Mouse (Mus musculus): Measurements from ENCODE around the gene Hyal2.
A peak's percentile ranks its signal among the peaks of the same experiment; 100 is the strongest.
"Not testable (repeated sequence)": the region's sequence is repeated elsewhere in the genome, so short reads cannot be mapped to it uniquely, and the experiment has no call there.

The Hyal2 gene

DNA sequence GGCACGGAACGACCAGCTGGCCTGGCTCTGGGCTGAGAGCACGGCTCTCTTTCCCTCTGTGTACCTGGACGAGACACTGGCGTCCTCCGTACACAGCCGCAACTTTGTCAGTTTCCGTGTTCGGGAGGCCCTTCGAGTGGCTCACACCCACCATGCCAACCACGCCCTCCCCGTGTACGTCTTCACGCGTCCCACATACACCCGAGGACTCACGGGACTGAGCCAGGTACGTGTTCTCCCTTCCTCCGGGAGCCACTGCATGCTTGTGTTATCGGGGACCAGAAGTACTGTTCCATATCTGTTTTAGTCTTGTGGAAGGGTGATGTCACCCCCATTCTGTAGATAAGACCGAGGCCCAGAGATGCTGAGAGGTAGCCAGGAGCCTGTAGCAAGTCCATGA, 3.1 kb downstream of the Hyal2 start:
- DNase-seq, result no peak

DNA sequence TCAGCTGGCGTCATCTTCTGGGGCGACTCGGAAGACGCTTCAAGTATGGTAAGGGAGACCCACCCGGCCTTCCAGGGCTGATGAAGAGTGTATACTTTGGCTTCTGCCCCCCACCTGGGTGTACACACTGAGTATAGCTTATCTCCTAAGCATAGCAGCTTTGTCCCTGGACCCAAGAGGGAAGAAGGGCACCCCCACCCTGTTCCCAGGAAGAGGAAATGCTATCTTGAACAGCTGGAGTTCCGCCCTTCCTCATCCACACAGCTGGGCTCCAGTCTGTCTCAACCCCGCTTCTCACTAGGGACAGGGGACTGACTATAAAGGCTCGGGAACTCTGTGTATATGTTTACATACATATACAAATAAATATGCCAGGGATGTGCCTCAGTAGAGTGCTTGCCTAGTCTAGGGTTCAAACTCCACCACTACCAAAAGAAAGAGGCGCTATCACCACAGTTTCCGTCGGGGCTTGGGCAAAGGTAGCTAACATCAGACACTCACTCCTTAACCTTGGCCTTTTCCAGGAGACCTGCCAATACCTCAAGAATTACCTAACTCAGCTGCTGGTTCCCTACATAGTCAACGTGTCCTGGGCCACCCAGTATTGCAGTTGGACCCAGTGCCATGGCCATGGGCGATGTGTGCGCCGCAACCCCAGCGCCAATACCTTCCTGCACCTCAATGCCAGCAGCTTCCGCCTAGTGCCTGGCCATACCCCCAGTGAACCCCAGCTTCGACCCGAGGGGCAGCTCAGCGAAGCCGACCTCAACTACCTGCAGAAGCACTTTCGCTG, 4.0 kb downstream of the Hyal2 start:
- DNase-seq, result peak; percentile 71

DNA sequence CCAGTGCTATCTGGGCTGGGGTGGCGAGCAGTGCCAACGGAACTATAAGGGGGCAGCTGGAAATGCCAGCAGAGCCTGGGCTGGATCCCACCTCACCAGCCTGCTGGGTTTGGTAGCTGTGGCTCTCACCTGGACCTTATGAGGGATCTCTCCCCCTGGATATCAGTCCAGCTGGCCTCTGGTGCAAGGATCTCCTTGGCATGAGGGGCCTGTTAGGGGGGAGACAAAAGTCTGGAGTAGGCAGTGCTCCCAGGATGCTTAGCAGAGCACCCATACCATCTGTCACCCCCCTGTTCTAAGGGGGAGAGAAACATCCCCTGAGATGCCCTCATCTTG, 4.5 kb downstream of the Hyal2 start:
- DNase-seq, result no peak

DNA sequence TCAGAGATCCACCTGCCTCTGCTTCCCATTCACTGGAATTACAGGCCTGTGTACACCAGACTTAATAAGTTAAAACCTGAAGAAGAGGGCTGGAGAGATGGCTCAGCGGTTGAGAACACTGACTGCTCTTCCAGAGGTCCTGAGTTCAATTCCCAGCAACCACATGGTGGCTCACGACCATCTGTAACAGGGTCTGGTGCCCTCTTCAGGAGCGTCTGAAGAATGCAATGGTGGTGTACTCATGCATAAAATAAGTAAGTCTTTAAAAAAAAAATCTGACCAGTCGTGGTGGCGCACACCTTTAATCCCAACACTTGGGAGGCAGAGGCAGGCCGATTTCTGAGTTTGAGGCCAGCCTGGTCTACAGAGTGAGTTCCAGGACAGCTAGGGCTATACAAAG, 6.0 kb downstream of the Hyal2 start:
- not testable (repeated sequence) for DNase-seq

DNA sequence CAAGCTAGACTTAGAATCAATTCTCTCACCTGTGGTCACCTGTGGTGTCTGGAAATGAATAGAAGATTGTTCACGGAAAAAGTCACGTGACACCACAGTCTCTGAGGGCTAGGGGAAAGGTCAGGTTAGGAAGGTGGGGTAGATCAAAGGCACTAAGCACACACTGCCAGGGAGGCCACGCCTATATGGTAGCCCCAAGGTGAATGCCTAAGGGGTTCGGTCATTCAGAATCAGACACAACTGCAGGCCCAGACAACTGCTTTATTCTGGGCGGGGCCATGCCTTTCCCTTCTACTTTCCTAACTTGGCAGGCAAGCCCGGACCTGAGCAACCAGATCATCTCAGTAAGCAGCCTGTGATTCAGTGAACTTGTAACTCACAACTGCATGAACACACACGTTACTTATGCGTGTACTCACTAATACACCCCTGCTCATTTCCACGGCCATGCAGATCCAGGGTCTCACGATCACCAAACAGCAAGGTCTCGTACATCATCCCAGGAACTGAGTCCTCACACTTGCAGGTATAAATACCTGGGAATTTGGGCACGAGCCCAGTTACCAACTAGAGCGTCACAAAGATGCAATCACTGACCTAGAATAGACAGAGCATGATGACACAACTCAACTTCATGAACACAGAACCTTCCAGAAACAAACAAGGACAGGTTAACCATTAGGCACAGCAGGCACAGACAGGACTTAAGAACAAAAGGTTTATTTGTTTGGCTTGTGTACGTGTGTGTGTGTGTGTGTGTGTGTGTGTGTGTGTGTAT, 8.0 kb downstream of the Hyal2 start:
- no peak for DNase-seq

DNA sequence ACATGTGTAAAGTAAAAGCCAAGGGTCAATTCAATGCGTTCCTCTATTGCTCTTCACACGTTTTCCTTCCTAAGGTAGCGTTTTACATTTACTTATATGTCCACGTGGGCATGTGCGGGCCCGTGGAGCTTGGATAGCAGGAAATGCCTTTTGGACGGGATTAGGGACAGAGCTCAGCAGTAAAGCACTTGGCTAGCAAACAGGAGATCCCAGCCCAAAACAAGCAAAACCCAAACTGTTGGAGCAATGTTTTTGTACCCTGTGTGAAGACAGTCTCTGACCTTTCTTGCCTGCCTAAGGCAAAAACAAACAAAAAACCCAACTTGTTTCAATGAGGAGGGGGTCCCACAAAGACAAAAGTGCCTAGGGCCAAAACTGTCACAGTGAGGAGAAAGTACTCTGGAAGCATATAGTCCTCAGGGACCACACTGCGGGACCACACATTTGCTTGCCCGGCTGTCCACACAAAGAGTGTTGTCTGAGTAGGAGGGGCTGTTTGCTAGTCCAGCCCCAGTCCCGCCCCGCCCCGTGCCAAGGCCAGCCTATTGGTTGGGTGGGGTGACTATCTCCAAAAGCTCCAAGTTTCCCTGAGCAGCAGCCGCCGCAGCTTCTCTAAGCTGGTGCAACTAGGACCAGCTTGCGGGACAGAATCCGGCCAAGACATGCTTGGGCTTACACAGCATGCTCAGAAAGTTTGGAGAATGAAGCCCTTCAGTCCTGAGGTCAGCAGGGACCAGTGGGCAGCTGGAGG, 8.8 kb downstream of the Hyal2 start, which contains the start of gene Hyal1:
Gene Hyal1 (plus strand): TSS at position 571 of the 751 bp plus-strand sequence.
- DNase-seq, result peak; percentile 91

DNA sequence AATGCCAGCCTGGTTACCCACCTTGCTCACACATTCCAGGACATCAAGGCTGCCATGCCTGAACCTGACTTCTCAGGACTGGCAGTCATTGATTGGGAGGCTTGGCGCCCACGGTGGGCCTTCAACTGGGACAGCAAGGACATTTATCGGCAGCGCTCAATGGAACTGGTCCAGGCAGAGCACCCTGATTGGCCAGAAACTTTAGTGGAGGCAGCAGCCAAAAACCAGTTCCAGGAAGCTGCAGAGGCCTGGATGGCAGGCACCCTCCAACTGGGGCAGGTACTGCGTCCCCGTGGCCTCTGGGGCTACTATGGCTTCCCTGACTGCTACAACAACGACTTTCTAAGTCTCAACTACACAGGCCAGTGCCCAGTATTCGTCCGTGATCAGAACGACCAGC, 10.1 kb downstream of the Hyal2 start:
- DNase-seq, result no peak

DNA sequence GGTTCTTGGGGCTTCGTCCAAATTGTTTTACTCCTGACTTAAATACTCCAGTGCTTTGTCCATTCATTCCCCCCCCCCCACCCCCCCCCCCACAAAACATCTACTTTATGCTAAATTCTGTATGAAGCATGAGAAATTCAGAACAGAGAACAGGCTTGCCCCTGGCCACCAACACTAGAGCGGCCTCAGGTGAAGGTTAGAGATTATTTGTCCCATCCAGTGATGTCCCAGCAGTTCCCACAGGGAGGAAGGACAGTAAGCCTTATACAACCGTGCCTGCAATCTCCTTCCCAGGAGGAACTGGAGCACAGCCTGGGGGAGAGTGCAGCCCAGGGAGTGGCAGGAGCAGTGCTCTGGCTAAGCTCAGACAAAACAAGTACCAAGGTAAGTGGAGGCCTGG, 10.8 kb downstream of the Hyal2 start, which contains the start of gene Naa80:
Gene Naa80 (plus strand): TSS at position 301 of the 400 bp plus-strand sequence.
- no peak for DNase-seq

DNA sequence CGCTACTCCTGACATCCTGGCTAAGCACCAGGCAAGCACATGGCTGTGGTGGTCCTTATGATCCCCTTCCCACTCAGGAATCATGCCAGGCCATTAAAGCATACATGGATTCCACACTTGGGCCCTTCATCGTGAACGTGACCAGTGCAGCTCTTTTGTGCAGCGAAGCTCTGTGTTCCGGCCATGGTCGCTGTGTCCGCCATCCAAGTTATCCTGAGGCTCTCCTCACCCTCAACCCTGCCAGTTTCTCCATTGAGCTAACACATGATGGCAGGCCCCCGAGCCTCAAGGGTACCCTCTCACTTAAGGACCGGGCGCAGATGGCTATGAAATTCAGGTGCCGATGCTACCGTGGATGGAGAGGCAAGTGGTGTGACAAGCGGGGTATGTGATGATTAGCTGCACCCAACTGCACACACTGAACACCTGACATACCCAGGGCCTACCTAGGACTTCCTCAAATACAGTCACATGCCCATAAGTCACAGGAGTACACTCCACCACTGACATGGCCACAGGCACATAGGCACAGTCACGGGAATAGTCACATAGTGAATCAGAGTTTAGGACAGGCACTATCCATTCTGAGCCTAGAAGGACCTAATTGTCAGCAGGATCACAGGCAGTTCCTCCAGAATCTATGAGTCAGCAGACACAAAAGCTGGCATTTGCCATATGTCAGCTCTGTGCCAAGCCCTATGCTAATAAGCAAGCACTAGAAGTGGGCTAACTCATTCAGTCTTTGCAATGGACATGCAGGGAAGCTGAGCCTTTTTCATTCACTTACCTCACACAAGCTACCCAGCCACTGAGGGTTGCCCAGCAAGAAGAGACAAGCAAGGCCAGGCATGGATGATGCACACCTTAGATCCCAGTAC, 11.5 kb downstream of the Hyal2 start:
- DNase-seq, result no peak

DNA sequence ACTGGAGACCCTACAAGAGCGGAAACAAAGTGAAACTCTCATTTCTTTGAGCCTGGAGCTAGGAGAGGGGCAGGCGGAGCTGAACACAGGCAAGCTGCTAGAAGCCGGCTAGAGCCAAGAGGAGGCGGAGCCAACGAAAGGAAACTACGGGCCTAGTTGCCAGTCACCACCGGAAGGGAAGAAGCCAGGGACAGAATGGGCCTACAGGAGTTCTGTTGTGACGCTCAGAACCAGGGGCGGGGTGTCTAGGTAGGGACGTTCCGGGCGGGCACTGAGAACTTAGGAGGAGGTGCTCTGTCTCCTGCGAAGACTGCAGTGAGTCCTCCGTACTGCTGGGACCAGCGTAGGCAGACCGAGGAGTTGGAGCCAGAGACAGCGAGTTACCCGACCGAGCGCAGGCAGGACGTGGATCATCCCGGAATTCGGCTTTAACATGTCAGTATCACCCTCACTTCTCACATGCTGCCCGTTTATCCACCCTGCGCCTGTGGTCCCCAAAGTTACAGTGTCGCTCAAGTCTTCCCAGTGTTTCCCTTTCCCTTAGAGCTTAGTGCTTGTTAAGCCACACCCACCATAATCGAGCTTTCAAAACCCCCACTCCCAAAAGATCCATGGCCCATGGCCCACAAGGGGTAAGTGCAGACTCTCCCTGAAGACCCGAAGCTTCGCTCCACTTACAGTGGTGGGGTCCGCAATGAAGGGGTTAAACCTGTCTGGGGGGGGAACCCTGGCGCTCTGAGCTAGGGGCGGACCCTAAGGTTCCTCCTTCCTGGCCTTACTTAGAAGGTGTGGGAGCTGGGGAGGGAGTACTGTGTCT, 13.0 kb downstream of the Hyal2 start, which contains the start of gene Hyal3:
Gene Hyal3 (plus strand): TSS at position 318 of the 817 bp plus-strand sequence.
- DNase-seq, result peak; percentile 97

DNA sequence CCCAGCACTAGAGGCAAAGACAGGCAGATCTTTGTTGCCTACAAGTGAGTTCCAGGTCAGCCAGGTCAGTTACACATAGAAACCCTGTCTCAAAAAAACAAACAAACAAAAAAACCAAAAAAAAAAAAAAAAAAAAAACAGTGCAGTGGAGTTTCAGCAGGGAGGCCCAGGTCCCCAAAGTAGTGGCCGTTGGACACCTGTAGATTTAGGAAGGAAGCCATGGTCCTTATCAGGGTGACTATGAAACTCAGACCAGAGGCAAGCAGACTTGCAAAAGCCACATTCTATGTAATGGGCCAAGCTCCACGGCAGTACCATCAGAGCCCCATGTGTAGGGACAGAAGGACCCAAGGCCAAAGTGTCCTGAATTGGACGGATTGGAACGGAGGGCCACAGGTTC, 13.8 kb downstream of the Hyal2 start:
- DNase-seq, result no peak

DNA sequence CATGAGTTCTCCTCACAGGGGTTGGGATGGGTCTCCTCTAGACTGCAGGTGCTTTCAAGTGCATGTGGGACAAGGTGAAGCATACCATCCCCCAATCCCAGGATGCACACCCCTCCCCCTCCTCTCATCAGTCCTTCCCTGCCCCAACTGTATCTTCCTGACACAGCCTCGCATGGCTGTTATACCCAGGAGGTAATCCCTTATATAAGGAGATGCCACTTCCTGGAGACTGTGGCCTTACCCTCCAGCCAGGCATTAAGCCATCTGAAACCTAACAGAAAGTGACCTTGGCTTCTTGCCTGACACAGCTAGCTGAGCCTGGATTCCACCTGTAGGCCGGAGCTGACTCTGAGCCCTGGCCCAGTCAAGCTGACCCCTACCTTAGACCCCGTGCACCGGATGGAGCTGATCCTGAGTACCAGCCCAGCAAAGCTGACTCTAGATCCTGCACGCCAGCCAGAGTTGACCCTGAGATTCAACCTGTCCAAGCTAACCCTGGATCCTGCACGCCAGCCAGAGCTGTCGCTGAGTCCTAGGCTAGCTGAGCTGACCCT, 14.8 kb downstream of the Hyal2 start:
- DNase-seq, result no peak

DNA sequence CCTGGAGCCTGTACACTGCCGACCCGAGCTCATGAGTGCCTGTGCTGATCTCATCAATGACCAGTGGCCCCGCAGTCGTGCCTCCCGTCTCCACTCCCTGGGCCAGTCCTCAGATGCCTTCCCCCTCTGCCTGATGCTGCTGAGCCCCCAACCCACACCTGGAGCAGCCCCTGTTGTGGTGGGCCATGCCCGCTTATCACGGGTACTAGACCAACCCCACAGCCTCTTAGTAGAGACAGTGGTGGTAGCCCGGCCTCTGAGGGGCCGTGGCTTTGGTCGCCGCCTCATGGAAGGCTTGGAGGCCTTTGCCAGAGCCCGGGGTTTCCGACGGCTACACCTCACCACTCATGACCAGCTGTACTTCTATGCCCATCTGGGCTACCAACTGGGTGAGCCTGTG, 15.4 kb downstream of the Hyal2 start:
- DNase-seq, result no peak

DNA sequence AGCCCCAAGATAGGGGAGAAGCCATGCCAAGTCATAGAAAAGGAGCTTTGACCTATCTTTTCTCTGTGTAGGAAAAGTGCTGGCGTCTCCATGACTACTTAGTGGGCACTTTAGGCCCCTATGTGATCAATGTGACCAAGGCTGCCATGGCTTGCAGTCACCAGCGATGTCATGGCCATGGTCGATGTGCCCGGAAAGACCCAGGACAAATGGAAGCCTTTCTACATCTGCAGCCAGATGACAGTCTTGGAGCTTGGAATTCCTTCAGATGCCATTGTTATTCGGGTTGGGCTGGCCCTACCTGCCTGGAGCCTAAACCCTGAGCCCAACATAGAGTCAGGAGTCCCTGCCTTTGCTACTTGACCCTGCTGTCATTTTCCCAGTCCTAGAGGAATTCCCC, 18.8 kb downstream of the Hyal2 start:
- DNase-seq, result no peak

DNA sequence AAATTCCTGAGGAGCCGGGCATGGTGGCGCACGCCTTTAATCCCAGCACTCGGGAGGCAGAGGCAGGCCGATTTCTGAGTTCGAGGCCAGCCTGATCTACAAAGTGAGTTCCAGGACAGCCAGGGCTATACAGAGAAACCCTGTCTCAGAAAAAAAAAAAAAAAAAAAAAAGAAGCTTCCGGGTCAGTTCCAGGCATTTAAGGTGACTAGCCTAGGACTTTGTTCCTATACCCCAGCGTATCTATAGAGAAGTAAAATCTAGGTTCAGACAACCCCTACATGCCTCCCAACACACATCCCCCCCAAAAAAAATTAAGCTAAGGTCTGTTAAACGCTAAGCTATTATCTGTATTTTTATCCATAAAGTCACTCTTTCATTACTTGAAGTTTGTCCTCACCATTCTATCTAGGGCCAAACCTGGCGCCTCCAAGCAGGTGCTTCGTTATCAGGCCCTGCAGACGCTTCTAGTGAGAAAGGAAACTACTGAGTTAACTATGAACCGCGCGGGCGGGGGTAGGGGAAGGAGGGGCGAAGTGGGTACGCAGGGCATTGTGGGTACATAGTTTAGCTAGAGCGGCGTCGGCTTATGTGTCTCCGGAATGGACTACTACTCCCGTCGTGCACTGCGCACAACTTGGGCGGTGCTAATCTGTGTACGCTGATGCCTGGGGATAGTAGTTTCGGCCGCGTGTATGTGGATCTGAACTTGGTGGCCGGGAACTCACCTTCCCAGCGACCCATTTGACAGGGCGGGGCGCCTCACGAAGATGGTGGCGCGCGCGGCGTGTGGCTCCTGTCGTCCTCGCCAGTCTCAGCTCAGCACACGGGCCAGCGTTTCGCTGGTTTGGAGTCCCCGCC, 19.5 kb downstream of the Hyal2 start, which contains the start of gene Ifrd2:
Gene Ifrd2 (plus strand): TSS at position 669 of the 859 bp plus-strand sequence.
- DNase-seq, result peak; percentile 100

DNA sequence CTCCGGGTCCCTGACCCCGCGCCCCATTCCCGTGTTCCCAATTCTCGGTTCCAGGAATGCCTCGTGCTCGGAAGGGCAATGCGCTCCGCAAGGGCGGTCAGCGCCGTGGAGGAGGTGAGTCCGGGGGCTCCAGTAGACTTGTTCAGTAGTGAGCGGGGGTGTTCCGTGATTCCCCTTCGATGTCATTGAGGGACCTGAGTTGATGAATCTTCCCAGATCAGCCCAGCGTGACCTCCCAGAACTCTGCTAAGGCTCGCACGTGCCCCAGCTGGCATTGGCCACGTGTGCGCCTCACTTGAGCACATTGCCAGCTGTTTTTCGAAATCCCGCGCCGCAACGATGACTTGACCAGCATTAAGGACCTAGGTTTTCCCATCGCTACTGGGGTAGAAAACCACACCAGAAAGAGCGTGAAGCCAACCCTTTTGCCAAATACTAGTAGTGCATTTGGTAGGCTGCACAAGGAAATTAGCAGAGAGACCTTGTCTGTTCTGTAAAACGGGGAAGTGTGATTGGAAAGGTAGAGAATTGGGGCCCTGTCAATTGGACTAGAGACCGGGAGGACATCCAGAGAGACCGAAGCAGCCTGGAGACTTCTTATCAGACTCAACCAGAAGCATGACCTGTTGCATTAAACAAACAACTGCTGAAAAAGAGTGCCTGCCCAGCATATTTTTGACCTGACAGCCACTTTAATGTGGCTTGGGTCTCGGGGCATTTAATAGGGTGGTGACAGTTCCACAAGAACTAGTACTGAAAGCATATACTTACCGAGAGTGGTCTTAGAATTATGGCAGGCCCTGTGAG, 20.3 kb downstream of the Hyal2 start:
- peak; percentile 80 for DNase-seq

DNA sequence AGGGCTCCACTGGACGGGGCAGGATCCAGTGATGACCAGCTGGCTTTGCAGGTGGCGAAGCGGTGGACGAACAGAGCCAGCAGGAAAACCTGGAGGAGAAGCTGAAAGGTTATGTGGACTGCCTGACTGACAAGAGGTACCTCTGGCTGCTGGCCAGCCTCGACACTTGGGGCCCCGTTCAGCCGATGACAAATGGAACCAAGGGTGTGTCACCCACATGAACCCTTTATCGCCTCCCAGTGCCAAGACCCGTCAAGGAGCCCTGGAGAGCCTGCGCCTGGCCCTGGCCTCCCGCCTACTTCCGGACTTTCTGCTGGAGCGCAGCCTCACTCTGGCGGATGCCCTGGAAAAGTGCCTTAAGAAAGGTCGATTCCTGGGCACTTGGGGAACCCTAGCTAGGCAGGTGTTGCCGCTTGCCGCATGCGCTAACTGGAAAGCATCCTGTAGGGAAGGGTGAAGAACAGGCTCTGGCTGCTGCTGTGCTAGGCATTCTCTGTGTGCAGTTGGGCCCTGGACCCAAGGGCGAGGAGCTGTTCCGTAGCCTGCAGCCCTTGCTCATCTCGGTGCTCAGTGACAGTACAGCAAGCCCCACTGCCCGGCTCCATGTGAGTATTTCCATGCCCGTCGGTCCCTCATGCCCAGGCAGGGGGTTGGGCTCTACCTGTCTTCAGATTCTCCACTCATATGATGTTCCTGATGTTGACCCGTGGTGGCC, 22.5 kb downstream of the Hyal2 start:
- peak; percentile 90 for DNase-seq

DNA sequence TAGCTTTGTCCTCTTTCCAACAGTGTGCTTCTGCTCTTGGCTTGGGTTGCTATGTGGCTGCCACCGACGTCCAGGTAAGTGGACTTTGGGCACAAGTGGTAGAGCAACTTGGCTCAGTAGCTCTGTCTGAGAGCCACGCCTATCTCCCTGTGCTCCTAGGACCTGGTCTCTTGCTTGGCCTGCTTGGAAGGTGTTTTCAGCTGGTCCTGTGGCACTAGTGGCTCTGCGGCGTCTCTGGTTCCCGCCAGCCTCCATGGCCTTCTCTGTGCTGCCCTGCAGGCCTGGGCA, 23.0 kb downstream of the Hyal2 start:
- peak; percentile 64 for DNase-seq
